ENCODE assay signal across 8 mouse cellular contexts in genomic region chr2:32621517-32621859, GRCm38 (mm10). TPM values are rescaled to one million over a fixed set of nuclear protein-coding genes. Genes with fewer than 3 reads are reported as not detected.
DNase-seq lines count a peak whose midpoint lies in the region; ATAC-seq and TF ChIP-seq lines count a peak whose summit lies in the region.

Gene Ak1, plus strand, starts transcription at chr2:32621758.

- H3K4me2 ChIP-seq in limb, embryonic 12.5 days, result peak within 1 kb of the TSS; percentile 38

- H3K9ac ChIP-seq in limb, embryonic 12.5 days (replicated peaks), result no peak within 1 kb of the TSS; the same call in 1 of the 2 replicates

- no peak for DNase-seq in heart, postnatal 14 days
- DNase-seq in spleen, postnatal 4 days (ENCODE audit: low spot score in 2 of 2), result no peak
- DNase-seq in c-Kit-positive CD71-positive TER-119-positive erythroid progenitor cells, embryonic 14.5 days (ENCODE audit: low spot score), result no peak
- DNase-seq in thymus, postnatal 4 days, result no peak

- H3K4me3 ChIP-seq in megakaryocyte, embryonic 14.5 days (replicated peaks), result peak within 1 kb of the TSS; percentile 33
- no peak within 1 kb of the TSS for H3K4me3 ChIP-seq in embryonic fibroblast, embryonic 13.5 days (ENCODE audit: insufficient read depth, low read length)
- H3K4me3 ChIP-seq in limb, embryonic 12.5 days (replicated peaks), result no peak within 1 kb of the TSS

- no peaks in the 10 kb centered on the region for H3K27me3 ChIP-seq in megakaryocyte, embryonic 14.5 days (replicated peaks)
- H3K27me3 ChIP-seq in limb, embryonic 12.5 days, result no peaks in the 10 kb centered on the region

- peaks cover 66% of the 10 kb centered on the region for H3K36me3 ChIP-seq in megakaryocyte, embryonic 14.5 days (replicated peaks; ENCODE audit: low read length)
- peaks cover 27% of the 10 kb centered on the region for H3K36me3 ChIP-seq in limb, embryonic 12.5 days

- no peak within 1 kb of the TSS for H3K27ac ChIP-seq in embryonic fibroblast, embryonic 13.5 days (ENCODE audit: insufficient read depth, low read length)
- peak within 1 kb of the TSS; percentile 95 for H3K27ac ChIP-seq in limb, embryonic 12.5 days

- no peak for TF ChIP-seq POLR2A in embryonic fibroblast, embryonic 13.5 days (IDR thresholded peaks at IDR 0.05; ENCODE audit: low read depth, low read length)

- TF ChIP-seq CTCF in embryonic fibroblast, embryonic 13.5 days (IDR thresholded peaks at IDR 0.05; ENCODE audit: borderline replicate concordance, insufficient read depth, low read length), result no peak

- no peaks in the 10 kb centered on the region for H3K9me3 ChIP-seq in megakaryocyte, embryonic 14.5 days
- H3K9me3 ChIP-seq in limb, embryonic 12.5 days, result no peaks in the 10 kb centered on the region; the same call in 1 of the 2 replicates

- ATAC-seq in megakaryocyte, adult 5-6 weeks (ENCODE audit: poor library complexity, severe bottlenecking), result no peak
- no peak for ATAC-seq in limb, embryonic 12.5 days (ENCODE audit: insufficient number of reproducible peaks, insufficient read depth, low FRiP score, low TSS enrichment, low read depth)

- 31% methylated on average over 7 of the region's 7 CpGs for WGBS in limb, embryonic 12.5 days

- intact Hi-C loops in heart, postnatal 14 days (cut with DNase I), result no loop called here

- H3K4me1 ChIP-seq in megakaryocyte, embryonic 14.5 days, result peaks cover 69% of the 10 kb centered on the region
- peaks cover 14% of the 10 kb centered on the region for H3K4me1 ChIP-seq in embryonic fibroblast, embryonic 13.5 days (ENCODE audit: control insufficient read depth, insufficient read depth, low read length)
- H3K4me1 ChIP-seq in limb, embryonic 12.5 days (replicated peaks), result peaks cover 71% of the 10 kb centered on the region

RNA-seq across cellular contexts. Expression of gene Ak1, which starts in this region (rescaled TPM):
- polyA plus RNA-seq in megakaryocyte, embryonic 14.5 days (2012; ENCODE audit: insufficient read depth, low replicate concordance), result 11.0 and 12.2 TPM in 2 replicates
- total RNA-seq in megakaryocyte, adult 5-6 weeks (2015), result not detected in 2 replicates
- not detected in 2 replicates for total RNA-seq in megakaryocyte, adult 5-6 weeks (2017)
- 157 and 266 TPM in 2 replicates for polyA plus RNA-seq in embryonic fibroblast, embryonic 13.5 days (2011; ENCODE audit: insufficient read length, low read depth, missing spikeins)
- 100 to 1,000 TPM; 595 to 617 TPM for total RNA-seq in heart, postnatal 14 days (2021)
- 34.3 and 34.4 TPM in 2 replicates for polyA plus RNA-seq in limb, embryonic 12.5 days (2016; fragmentation: Nextera tagmentation; extraction: Ambion mirVana)

Comparison
In these comparisons a context has a peak if more than half of its experiments do, and no peak if none do; other contexts are left out.
1. RNA of gene Ak1 (total RNA-seq): 595 to 617 TPM in heart, postnatal 14 days; not detected in megakaryocyte, adult 5-6 weeks; every median in the first group is over 100 times any median in the second.